Mouse (Mus musculus): Measurements from ENCODE around the gene Tiprl.

Tiprl gene

GRCm38 (mm10) chr1:165203488-165204035, 33.2 kb downstream of the Tiprl start:
- in situ Hi-C loops (cut with MboI; ENCODE audit: low sequenced_read_pairs): no loop called here

DNA sequence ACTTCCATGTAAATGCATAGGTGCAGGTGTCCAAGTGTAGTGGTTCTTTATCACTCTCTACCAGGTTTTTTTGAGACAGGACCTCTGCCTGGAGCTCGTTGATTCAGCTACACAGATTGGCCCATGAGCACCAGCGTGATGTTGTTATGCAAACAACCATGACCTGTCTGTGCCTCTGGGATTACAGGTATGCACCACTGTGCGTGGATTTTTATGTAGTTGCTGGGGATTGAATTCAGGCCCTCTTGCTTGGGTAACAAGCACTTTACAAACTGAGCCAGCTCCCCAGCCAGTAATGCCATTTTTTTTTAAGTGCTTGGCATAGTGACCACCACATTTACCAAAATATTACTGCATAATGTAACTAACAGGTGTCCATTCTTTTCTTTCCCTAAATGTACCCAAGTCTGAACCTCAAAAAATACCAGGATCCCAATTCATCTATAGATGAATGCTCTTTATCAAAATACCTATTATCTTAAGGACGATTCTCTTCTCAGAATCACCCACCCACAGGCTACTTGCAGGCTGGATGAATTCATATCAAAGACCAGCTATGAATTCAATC, 35.3 kb downstream of the Tiprl start:
- in situ Hi-C loops (cut with MboI; ENCODE audit: low sequenced_read_pairs): no loop called here

- in situ Hi-C loops (cut with MboI; ENCODE audit: low sequenced_read_pairs): no loop called here
Observed at GRCm38 (mm10) chr1:165200748-165201147, 36.0 kb downstream of the Tiprl start.

- in situ Hi-C loops (cut with MboI; ENCODE audit: low sequenced_read_pairs): no loop called here
Observed at GRCm38 (mm10) chr1:165199639-165200038, 37.2 kb downstream of the Tiprl start.

GRCm38 (mm10) chr1:165198951-165199350, 37.8 kb downstream of the Tiprl start:
- in situ Hi-C loops (cut with MboI; ENCODE audit: low sequenced_read_pairs): no loop called here

- in situ Hi-C loops (cut with MboI; ENCODE audit: low sequenced_read_pairs): no loop called here
Observed at GRCm38 (mm10) chr1:165197875-165198274, 38.9 kb downstream of the Tiprl start.

DNA sequence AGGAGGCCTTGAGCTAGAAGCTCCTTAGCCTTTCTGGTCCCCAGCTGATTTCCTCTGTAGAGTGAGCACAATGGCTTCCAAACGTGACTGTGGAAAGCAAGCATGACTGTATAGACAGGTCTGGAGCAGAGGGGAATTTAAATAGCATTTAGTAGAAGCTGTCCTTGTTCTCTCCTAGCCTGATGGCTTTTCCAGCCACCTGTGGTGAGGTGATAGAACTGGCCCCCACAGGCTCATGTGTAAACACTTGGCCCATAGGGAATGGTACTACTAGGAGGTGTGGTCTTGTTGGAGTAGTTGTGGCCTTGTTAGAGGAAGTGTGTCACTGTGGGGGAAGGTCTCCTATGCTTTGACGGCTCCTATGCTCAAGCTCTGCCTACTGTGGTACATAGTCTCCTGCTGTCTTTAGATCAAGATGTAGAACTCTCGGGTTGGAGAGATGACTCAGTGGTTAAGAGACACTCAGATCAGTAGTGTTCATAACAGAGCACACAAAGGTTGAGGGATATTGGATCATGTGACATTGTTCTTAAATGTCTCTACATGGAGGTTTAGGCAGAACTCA, 41.3 kb downstream of the Tiprl start:
- in situ Hi-C loops (cut with MboI; ENCODE audit: low sequenced_read_pairs): no loop called here

DNA sequence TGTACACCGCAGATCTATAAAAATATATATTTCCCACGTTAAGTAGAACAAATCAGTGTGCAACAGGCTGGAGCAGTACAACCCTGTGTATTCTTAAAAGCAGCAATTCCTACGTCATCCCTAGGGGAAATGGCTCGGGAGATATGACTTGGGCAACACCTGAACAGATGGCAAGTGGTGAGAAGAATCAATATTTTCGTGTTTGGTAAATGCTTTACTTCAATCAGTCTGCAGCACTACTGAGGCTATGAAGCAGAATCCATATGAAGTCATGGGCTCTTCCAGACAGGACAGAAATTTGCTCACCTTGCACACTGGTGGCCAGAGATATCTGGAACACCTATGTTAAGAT, 42.2 kb downstream of the Tiprl start:
- in situ Hi-C loops (cut with MboI; ENCODE audit: low sequenced_read_pairs): no loop called here

DNA sequence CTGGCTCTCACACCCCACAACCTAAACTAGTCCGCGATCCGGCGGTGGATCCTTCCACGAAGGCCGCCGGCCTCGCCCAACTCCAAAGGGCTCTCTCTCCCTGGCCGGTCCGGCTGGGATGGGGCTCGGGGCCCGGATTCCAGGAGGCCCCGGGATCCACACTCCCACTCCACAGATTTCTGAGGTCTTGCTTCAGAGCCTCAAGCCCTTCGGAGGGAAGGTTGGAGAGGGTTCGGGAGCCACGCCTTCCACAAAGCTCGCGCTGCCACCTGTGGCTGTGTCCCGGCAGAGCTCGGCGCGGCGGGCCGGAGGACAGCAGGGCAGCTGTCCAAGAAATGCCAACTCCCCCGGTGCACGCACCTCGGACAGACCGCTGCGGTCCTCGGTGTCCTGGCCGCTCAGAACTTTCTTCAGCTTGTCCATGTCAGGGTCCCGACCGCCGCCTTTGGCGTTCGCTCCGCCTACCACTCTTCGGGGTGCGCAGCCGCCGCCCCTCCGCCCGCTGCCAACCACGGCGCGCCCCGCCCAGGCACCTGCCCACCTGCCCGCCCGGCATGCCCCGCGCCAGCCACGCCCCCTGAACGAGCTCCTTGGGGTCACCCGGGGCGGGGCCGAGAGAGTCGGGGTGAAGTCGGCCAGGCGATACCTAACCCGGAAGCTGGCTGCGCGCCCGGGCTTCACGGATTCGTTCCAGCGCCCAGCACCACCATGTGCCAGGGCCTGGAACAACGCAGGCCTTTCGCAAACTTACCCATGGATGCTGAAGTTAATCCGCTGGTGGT, 42.7 kb downstream of the Tiprl start, which contains the start of gene Sft2d2:
TSS of gene Sft2d2 (minus strand) at position 559 of the 782 bp plus-strand sequence.
- in situ Hi-C loops (cut with MboI; ENCODE audit: low sequenced_read_pairs): no loop called here

- in situ Hi-C loops (cut with MboI; ENCODE audit: low sequenced_read_pairs): no loop called here
Observed at GRCm38 (mm10) chr1:165193426-165193825, 43.4 kb downstream of the Tiprl start.

GRCm38 (mm10) chr1:165192714-165193264, 44.0 kb downstream of the Tiprl start:
- in situ Hi-C loops (cut with MboI; ENCODE audit: low sequenced_read_pairs): no loop called here

GRCm38 (mm10) chr1:165192102-165192501, 44.7 kb downstream of the Tiprl start:
- in situ Hi-C loops (cut with MboI; ENCODE audit: low sequenced_read_pairs): no loop called here

GRCm38 (mm10) chr1:165191611-165192010, 45.2 kb downstream of the Tiprl start:
- in situ Hi-C loops (cut with MboI; ENCODE audit: low sequenced_read_pairs): no loop called here

DNA sequence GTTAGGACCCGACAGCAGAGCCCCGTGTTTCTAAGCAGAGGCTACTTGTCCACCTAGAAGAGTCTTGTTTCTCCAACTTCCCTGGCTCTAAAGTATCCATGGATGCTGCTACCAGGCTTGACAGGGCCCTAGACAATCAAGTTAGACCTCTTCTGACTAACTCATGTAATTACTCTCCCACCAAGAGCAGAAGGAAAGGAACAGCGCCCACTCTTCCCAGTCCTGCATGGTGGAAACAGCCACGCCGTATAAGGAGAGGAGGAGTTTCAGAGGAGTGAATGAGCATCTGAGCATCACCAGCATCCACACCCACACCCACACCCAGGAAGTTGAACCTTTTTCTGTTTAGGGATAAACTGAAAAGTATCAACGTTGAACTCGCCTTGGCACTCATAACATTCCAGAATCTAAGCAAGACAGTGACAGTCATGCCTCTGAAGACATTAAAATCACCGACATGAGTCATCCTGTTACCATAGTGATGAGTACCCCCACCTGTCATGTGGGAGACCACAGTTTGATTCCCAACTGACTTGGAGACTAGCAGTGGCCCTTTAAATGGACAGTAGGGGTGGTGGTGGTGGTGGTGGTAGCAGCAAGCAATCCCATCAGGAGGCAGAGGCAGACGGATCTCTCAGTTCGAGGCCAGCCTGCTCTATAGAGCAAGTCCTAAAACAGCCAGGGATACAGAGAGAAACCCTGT, 46.1 kb downstream of the Tiprl start:
- in situ Hi-C loops (cut with MboI; ENCODE audit: low sequenced_read_pairs): no loop called here

- in situ Hi-C loops (cut with MboI; ENCODE audit: low sequenced_read_pairs): no loop called here
Observed at GRCm38 (mm10) chr1:165190068-165190467, 46.7 kb downstream of the Tiprl start.

DNA sequence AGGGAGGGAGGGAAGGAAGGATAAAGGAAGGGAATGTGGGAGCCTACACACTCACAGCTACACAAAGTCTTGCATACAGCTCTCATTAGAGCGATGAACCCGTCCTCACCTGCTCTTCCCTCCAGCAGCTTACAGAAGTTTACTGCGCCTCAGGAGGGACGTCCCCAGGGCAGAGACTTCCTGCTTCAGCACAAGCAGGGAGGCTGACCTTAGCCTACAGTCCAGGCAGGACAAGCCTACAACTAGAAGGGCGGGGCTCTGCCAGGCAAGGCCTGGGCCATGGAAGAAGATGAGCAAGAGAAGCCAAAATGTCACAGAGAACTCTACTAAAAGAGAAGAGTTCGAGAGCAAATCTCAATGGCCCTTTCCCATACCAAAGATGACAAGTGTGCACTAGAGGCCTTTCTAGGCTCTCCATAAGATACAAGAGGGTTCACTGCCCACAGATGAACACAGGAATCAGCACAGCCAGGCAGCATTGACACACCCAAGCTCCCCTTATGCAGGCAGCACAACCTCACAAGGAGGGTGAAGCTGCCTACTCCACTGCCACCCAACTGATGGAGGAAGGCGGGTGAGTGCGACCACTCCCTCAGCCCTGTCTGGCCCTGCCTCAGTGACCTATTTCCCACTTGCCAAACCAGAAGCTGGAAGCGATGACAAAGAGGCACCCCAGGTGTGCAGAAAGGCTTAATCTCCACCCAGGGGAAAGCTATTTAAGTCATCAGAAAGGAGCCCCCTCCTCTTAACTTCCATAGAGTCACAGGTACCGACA, 47.8 kb downstream of the Tiprl start:
- in situ Hi-C loops (cut with MboI; ENCODE audit: low sequenced_read_pairs): no loop called here

GRCm38 (mm10) chr1:165187357-165187756, 49.4 kb downstream of the Tiprl start:
- in situ Hi-C loops (cut with MboI; ENCODE audit: low sequenced_read_pairs): no loop called here

- in situ Hi-C loops (cut with MboI; ENCODE audit: low sequenced_read_pairs): no loop called here
Observed at GRCm38 (mm10) chr1:165186491-165186890, 50.3 kb downstream of the Tiprl start.

DNA sequence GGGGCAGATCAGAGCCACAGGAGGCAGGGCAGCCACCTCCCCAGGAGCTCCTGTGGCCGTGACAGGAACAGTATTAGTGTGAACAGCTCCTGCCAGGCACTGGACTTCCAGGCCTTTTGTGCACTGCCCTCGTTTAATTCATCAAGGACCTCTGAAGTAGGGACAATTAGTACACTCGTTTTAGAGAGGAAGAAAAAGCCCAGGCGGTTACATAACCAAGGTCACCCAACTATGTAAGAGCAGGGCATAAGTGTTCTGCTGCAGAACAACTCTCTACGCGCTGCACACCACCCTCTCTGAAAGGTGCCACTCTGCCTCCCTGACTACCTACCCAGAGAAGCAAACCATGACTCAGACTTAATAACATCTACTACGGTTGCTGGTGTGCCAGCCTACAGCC, 51.7 kb downstream of the Tiprl start:
- in situ Hi-C loops (cut with MboI; ENCODE audit: low sequenced_read_pairs): no loop called here

DNA sequence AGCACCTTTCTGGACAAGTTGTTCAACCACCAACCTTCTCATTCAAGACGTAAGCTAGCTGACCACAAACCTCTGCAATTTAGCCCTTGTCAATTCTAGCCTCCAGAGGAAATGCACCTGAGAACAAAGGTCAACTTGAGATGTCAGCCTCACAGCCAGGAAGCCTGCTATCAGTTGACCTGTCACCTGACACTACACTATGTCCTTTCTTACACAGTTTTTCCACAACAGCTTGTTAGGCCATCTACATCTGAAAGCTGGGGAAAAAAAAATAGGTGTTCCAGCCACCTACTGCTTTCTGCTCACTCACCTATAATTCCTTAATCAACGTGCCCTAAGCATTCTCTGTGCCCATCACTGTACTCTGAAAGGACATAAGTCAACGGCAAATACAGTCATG, 52.6 kb downstream of the Tiprl start:
- in situ Hi-C loops (cut with MboI; ENCODE audit: low sequenced_read_pairs): no loop called here
